Mouse (Mus musculus): Measurements from ENCODE around the gene Lrp6.

Lrp6 gene

GRCm38 (mm10) chr6:134567986-134568556 lies 1.3 kb upstream of the Lrp6 start:
- DNase-seq (ENCODE audit: low spot score): no peak

DNA sequence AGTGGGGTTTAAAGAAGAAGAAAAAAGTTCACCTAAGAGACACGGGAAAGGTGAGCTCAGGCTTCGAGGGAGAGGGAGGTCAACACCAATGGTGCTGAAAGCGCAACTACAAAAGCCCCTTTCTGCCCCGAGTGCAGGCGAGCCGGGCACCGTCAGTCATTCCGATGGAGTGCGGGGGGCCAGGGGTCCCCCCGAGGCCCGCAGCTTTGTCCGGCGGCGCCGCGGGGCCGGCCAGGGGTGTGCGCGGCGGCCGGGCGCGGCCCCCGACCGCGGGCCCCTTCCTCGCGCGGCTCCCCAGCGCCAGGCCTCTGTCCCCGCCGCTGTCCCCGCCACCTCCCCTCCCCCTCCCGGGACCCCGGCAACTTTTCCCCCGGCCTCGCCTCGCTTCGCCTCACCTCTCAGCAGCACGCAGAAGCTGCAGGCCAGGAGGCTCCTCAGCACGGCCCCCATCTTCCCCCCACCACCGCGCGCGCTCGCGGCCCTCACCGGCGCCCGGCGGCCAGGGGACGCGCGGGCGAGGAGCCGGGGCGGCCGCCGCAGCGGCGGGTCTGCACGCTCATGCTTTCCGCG lies 432 bp downstream of the Lrp6 start:
- peak; percentile 42 for DNase-seq (ENCODE audit: low spot score)

GRCm38 (mm10) chr6:134565606-134566247 lies 1.0 kb downstream of the Lrp6 start:
- DNase-seq (ENCODE audit: low spot score): no peak

DNA sequence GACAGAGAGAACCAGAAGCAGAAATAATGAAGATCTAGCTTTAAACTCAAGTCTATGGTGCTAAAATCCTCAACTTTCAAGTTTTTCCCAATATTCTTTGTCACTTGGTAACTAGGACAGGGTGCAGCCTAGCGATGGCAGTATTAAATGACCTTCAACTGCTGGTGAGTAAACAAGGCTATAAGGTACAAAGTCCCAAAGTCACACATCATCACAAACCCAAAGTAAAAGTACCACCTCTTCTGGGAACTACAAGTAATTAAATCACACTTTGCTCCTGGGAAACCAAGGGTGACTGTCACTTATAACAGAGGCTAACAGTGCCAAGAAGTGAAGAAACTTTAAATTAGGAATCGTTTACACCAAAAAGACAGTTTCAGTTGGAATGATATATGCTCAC lies 2.2 kb downstream of the Lrp6 start:
- no peak for DNase-seq (ENCODE audit: low spot score)

- DNase-seq (ENCODE audit: low spot score): no peak
Observed at GRCm38 (mm10) chr6:134559635-134560034, 7.1 kb downstream of the Lrp6 start.

- no peak for DNase-seq (ENCODE audit: low spot score)
Observed at GRCm38 (mm10) chr6:134558546-134559129, 8.1 kb downstream of the Lrp6 start.

- no peak for DNase-seq (ENCODE audit: low spot score)
Observed at GRCm38 (mm10) chr6:134557043-134557442, 9.7 kb downstream of the Lrp6 start.

DNA sequence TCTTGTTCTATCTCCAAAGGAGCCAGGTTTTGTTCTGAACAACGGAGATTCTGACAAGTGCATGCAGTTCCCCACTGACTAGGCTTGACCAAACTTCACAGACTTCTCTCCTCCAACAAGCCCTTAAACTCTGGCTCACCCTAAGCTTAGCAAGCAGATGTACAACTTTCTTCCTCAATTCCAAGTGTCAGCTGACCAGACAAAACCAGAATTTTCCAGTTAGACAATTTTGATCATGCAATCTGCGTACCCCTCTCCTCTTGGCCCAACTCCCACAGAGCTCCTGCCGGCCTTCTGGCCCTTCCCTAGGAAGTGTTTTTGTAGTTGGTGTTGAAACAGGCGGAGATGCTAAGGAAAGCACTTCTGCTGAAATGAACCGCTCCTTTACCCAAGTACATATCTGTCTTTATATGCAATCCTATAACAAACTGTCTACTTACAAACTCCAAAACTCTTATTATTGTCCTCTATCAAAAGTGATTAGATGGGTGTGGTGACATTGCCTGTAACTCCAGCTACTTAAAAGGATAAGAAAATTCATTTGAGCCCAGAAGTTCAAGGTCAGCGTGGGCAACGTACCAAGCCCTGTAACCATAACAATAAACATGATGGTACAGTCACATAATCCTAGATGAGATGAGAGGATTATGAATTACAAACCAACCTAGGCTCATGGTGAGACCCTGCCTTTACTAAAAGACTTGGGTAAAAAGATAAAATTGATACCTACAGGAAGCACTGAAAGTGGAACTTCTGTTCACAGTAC lies 10.4 kb downstream of the Lrp6 start:
- no peak for DNase-seq (ENCODE audit: low spot score)

DNA sequence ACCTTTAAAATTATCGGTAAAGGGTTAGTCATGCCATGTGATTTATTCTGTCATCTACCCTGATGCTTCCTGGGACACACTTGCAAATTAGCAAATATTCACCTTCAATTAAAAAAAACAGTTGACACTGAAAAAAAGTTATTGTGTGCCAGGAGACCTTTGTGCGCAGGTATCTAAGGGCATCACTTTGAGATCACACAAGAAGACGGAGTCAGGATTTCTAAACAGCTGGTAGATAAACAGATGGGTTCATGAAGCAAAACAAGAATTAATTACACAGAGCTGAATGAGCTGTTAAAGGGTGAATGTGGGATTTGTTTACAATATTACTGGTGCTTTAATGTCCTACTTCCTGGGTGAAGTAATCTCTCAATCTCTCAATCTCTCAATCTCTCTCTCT lies 11.6 kb downstream of the Lrp6 start:
- DNase-seq (ENCODE audit: low spot score): no peak

DNA sequence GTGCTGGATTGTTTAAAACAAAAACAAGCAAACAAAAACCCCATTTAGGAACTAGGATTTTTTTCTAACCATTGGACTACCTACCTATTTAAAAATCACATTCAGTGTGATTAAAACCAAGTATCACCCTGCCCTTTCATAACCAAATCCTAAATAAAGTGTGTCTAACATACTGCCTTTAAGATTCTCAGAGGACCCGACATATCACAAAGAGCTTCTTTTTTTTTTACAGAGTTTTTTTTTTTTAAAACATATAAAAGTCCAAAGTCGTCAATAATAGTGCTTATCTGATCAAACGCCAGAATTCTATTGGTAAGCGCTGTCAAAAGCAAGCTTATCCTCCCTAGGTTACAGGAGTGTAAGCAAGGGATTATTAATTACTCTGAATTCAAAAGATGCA lies 12.5 kb downstream of the Lrp6 start:
- no peak for DNase-seq (ENCODE audit: low spot score)

GRCm38 (mm10) chr6:134551007-134551406 lies 15.8 kb downstream of the Lrp6 start:
- DNase-seq (ENCODE audit: low spot score): no peak

GRCm38 (mm10) chr6:134550396-134550795 lies 16.4 kb downstream of the Lrp6 start:
- DNase-seq (ENCODE audit: low spot score): no peak

DNA sequence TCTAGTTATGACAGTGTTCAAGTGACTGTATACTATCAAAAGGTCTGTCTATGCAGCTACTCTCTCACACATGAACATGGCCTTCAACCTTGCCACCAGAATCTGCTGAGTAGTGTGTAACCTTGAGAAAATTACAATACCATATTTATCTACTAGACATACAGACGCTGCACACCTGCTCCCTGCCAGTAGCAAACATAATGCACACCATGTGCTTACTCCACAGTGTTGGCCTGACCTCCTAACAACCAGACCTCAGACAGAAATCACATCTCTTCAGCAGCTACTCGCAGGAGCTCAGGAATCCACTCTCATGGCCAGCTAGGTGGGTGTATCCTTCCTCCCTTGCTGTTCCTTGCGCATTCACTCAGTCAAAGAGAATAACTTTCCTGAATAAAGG lies 21.9 kb downstream of the Lrp6 start:
- DNase-seq (ENCODE audit: low spot score): no peak

GRCm38 (mm10) chr6:134544093-134544492 lies 22.7 kb downstream of the Lrp6 start:
- DNase-seq (ENCODE audit: low spot score): no peak

DNA sequence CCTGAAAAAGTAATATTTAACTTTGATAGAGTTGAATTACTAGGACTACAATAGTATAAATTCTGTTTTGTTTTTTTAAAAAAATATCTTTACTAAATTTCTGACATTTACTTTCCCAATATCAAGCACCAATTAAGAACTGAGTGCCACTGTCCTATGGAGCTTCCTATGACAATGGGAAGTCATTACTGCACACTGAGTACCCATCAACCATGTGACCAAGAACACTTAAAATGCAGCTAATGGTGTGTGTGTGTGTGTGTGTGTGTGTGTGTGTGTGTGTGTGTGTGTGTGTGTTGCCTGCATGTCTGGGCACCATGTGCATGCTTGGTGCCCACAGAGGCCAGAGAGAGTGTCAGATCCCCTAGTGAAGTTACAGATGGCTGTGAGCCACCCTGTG lies 23.2 kb downstream of the Lrp6 start:
- DNase-seq (ENCODE audit: low spot score): no peak

GRCm38 (mm10) chr6:134542374-134542773 lies 24.4 kb downstream of the Lrp6 start:
- no peak for DNase-seq (ENCODE audit: low spot score)

- DNase-seq (ENCODE audit: low spot score): no peak
Observed at GRCm38 (mm10) chr6:134540161-134540560, 26.6 kb downstream of the Lrp6 start.

- DNase-seq (ENCODE audit: low spot score): no peak
Observed at GRCm38 (mm10) chr6:134539459-134539858, 27.3 kb downstream of the Lrp6 start.

DNA sequence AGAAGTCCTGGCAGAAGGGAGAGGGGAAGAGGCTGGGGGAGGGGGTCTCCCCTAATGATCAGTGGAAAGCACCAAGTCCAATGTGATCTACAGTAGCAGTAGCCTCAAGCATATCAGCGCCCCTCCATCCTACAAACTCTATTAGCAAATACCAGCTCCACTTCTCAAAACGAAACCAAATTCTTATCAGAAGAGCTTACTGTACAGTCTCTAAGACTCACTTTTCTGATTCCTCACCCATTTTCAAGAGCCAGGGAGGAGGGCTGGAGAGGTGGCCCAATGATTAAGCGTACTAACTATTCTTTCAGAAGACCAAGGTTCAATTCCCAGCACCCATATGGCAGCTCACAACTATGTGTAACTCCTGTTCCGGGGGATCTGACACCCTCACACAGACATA lies 28.0 kb downstream of the Lrp6 start:
- DNase-seq (ENCODE audit: low spot score): no peak

- no peak for DNase-seq (ENCODE audit: low spot score)
Observed at GRCm38 (mm10) chr6:134537461-134538117, 29.2 kb downstream of the Lrp6 start.

- DNase-seq (ENCODE audit: low spot score): no peak
Observed at GRCm38 (mm10) chr6:134535169-134535568, 31.6 kb downstream of the Lrp6 start.

- no peak for DNase-seq (ENCODE audit: low spot score)
Observed at GRCm38 (mm10) chr6:134533021-134533420, 33.7 kb downstream of the Lrp6 start.
